Mouse (Mus musculus) gastrocnemius, postnatal 25 days (tissue): ENCODE data around the gene Ctsq. TPM values are rescaled to one million over a fixed set of nuclear protein-coding genes. Genes with fewer than 3 reads are reported as not detected.
"Not testable (repeated sequence)": the region's sequence is repeated elsewhere in the genome, so short reads cannot be mapped to it uniquely, and the experiment has no call there.

Source experiments
- DNase-seq: peaks from one replicate; pipeline ENCODE4 v3.0.0; 2022
- long read RNA-seq, 2 experiments: library from polyadenylated mRNA; stranded (forward); transcript quantifications; one replicate each; pipeline ENCODE4 v2.0.0; 2021
- total RNA-seq, 2 experiments: library from RNA; stranded (reverse); gene quantifications; 1 replicate in 1 of 2; 2 replicates in 1 of 2; pipeline ENCODE4 v1.2.3; 2021

Gene Ctsq
- not detected for total RNA-seq
- long read RNA-seq, experiment 1 = 0 reads
- long read RNA-seq, experiment 2 = 0 reads

DNA sequence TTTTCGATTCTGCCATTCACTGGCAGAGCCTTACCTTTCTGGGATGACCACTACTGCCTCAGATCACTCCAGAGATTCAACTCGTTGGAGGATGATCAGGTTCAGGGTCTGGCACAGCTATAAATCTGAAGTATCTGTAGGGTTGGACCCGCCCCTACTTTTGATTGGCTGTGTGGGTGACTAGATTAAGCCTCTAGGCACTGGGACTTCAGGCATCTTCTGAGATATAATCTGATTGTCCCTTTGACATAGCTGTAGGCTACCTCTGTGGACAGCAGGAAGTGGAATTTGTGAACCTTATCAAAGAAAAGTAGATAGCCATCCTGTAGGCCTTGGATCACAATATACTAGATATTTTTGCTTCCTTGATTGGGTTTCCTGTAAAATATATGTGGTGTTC lies at the start of gene Ctsq:
TSS of gene Ctsq (minus strand) at position 101 of the 400 bp plus-strand sequence.
- no peak for DNase-seq

DNA sequence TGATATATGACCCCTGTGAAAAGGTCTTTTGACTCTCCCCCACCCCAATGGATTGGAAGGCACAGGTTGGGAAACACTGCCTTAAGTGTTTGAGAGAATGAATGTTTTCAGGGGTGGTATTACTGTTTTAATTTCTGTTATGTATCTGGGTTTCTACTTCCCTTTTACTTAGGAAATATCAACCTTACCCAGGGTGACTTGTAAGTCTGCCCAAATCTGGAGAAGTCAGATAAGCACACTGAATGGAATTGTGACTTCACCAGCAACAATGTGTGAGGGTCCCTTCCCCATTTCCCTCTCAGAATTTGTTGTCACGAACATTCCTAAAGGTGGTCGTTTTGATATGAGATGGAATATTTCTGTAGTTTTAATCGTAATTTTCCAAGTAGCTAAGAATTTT lies 17.6 kb downstream of the Ctsq start:
- DNase-seq = no peak

DNA sequence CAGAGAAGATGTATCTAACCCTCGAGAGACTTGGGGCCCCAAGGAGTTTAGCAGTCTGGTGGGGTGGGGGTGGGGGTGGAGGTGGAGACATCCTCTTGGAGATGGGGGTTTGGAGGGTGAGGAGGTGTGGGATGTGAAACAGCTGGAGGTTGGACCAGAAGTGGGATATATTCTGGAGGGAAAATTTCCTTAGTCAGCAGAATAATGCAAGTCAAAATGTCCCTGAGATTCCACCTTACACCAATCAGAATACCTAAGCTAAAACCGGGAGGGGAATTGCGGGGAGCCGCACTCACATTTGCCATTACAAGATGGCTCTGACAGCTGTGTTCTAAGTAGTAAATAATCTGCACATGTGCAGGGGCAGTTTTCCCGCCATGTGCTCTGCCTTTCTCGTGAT lies 18.6 kb downstream of the Ctsq start:
- no peak for DNase-seq

DNA sequence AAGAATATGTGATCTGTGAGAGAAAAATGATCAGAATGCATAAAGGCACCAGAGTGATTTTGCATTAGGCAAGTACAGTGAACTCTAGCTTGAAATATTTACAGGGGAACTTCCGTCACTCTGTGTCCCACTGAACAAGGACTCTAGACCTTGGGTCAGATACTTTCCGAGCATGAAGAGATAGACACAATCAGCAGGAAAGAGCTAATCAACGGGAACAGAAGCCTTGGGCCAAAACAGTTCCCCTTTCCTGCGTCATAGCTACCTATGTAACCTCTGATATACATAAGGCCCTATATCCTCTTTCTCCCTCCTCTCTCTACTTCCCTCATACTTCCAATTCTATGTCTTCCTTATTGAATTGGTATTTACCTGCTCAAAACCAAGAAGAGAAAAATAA lies 30.3 kb downstream of the Ctsq start:
- DNase-seq = no peak

DNA sequence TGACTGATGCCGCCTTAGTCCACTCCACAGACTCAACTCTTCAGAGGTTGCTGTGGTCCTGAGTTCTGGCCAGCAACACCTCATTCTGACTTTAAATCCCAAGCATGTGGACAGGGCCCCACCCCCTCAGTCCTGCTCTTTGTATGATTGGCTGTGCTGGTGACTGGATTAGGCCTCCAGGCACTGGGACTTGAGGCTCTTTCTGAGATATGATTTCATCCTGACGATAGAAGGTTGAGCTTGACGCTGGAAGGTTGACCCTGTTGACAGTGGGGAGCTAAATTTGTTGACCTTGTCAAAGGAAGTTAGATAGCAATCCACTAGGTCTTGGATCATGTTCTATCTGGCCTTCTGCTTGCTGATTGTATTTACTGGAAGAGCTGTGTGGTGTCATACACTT lies 34.6 kb downstream of the Ctsq start, which contains the start of gene Ctsj:
TSS of gene Ctsj (minus strand) at position 101 of the 400 bp plus-strand sequence.
- DNase-seq = no peak

DNA sequence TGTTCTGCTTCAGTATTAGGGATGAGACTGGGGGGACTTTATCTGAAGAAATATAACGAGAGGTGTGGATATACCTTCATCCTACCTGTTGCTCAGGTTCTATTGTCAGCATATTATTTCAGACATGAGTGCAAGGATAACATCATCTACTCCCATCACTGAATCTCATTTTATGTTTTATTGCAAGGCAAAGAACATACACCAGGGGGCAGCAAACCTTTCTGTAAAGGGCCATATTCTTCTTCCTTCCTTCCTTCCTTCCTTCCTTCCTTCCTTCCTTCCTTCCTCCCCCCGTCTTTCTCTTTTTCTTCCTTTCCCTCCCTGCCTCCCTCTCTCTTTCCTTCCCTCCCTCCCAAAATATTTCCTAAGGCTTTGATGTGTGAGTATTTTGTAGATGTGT lies 42.8 kb downstream of the Ctsq start:
- DNase-seq = no peak

DNA sequence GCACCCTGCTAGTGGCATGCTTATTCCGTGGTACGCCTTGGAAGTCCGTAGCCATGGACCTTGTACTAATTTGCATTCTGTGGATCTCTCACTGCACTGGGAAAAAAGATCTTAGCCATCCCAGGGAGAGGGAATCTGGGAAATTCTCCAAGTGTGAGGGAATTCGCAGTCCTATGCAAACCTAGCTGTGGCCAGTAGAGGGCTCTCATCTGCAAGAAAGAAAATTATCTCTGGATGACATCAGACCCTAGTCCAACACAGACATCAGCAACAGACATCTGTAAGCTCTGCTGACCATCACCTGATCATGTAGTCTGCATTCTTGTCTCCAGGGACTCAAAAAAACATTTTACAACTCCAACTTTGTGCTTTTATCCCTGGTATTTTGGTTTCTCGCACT lies 53.5 kb downstream of the Ctsq start:
- not testable (repeated sequence) for DNase-seq

Other genes starting within 250 kb of the Ctsq start
- gene Ctsll3, start 237.8 kb downstream of the Ctsq start, total RNA-seq = not detected
- gene 4930486L24Rik, start 176.2 kb downstream of the Ctsq start, total RNA-seq = under 1 TPM in 1 of 2 experiments, not detected in 1; 0.40 TPM
- gene Gm49392, start 143.7 kb downstream of the Ctsq start, total RNA-seq = under 1 TPM; 0.32 to 0.74 TPM
- 1 to 10 TPM; 1.3 to 4.3 TPM for gene Ctla2b, start 143.2 kb downstream of the Ctsq start, total RNA-seq
- gene Tpbpb, start 135.8 kb downstream of the Ctsq start, total RNA-seq = not detected
- not detected for gene Gm49393, start 105.0 kb downstream of the Ctsq start, total RNA-seq
- gene Gm49391, start 104.1 kb downstream of the Ctsq start, total RNA-seq = 1 to 10 TPM in 1 of 2 experiments, under 1 TPM in 1; 0.87 to 1.1 TPM
- gene Ctla2a, start 104.0 kb downstream of the Ctsq start, total RNA-seq = 10 to 100 TPM; 18.1 to 40.9 TPM
- gene Tpbpa, start 98.6 kb downstream of the Ctsq start, total RNA-seq = not detected
- gene Ctsj, start 34.7 kb downstream of the Ctsq start, total RNA-seq = not detected
- not detected for gene Ctsr, start 123.6 kb upstream of the Ctsq start, total RNA-seq
- gene Cts6, start 162.8 kb upstream of the Ctsq start, total RNA-seq = not detected
- gene Cts8, start 214.7 kb upstream of the Ctsq start, total RNA-seq = not detected
- not detected for gene Gm49398, start 248.2 kb upstream of the Ctsq start, total RNA-seq